In genomic region chr16:78346662-78347327, GRCm38 (mm10) we compare ENCODE assay signal across 11 mouse cellular contexts. TPM values are rescaled to one million over a fixed set of nuclear protein-coding genes. Genes with fewer than 3 reads are reported as not detected.
DNase-seq lines count a peak whose midpoint lies in the region; ATAC-seq and TF ChIP-seq lines count a peak whose summit lies in the region.
"Had no signal": no experiment of that assay in that cellular context is flagged by ENCODE, and none has a peak within 500 bp of the region (broad histone marks: within the 10 kb centered on the region; RNA-seq: fewer than 3 reads in every experiment).

No protein-coding gene starts in this region.

- H3K36me3 ChIP-seq in forebrain, embryonic 14.5 days (ENCODE audit: control insufficient read depth, insufficient read depth, low read length) = peaks cover 8% of the 10 kb centered on the region; the same call in 1 of the 2 replicates
- peaks cover 26% of the 10 kb centered on the region for H3K36me3 ChIP-seq in forebrain, embryonic 10.5 days (replicated peaks)
- peaks cover 11% of the 10 kb centered on the region; the same call in 1 of the 2 replicates for H3K36me3 ChIP-seq in hindbrain, embryonic 15.5 days
- peaks cover 22% of the 10 kb centered on the region for H3K36me3 ChIP-seq in hindbrain, embryonic 10.5 days
- no peaks in the 10 kb centered on the region for H3K36me3 ChIP-seq in lung, postnatal 0 days (ENCODE audit: insufficient read depth, low read length)
- no peaks in the 10 kb centered on the region for H3K36me3 ChIP-seq in splenic B cell, adult 2 months (ENCODE audit: control insufficient read depth, insufficient read depth, low read length, poor library complexity, severe bottlenecking)

- no peak overlapping the region for H3K9ac ChIP-seq in forebrain, embryonic 14.5 days (ENCODE audit: low read length)
- H3K9ac ChIP-seq in hindbrain, embryonic 15.5 days = no peak overlapping the region
- H3K9ac ChIP-seq in lung, postnatal 0 days (replicated peaks; ENCODE audit: low read depth) = no peak overlapping the region
- H3K9ac ChIP-seq: embryonic facial prominence, embryonic 12.5 days had no signal

- peak; percentile 16 for DNase-seq in forebrain, embryonic 14.5 days (ENCODE audit: low spot score)
- DNase-seq in forebrain, embryonic 10.5 days (ENCODE audit: extremely low spot score, low spot score) = no peak
- no peak for DNase-seq in hindbrain, embryonic 10.5 days (ENCODE audit: low spot score)
- DNase-seq in lung, postnatal 0 days (ENCODE audit: low spot score) = peak; percentile 50
- no peak for DNase-seq in lung, postnatal 25 days (ENCODE audit: low spot score)
- peak; percentile 3 for DNase-seq in splenic B cell, adult 2 months (ENCODE audit: low read depth, low spot score)
- DNase-seq: adrenal gland, postnatal 25 days; cerebellum, adult 2 months had no signal

- no peaks in the 10 kb centered on the region for H3K4me1 ChIP-seq in forebrain, embryonic 14.5 days (ENCODE audit: control insufficient read depth, insufficient read depth, low read length)
- H3K4me1 ChIP-seq in forebrain, embryonic 10.5 days = no peaks in the 10 kb centered on the region
- no peaks in the 10 kb centered on the region for H3K4me1 ChIP-seq in hindbrain, embryonic 15.5 days (replicated peaks)
- no peaks in the 10 kb centered on the region for H3K4me1 ChIP-seq in hindbrain, embryonic 10.5 days (replicated peaks)
- H3K4me1 ChIP-seq in lung, postnatal 0 days (ENCODE audit: insufficient read depth, low read depth, low read length) = no peaks in the 10 kb centered on the region

- WGBS in forebrain, embryonic 14.5 days = 87% methylated on average over 2 of the region's 2 CpGs
- 81% methylated on average over 2 of the region's 2 CpGs for WGBS in forebrain, embryonic 10.5 days
- 83% methylated on average over 2 of the region's 2 CpGs for WGBS in hindbrain, embryonic 15.5 days
- WGBS in hindbrain, embryonic 10.5 days = 85% methylated on average over 2 of the region's 2 CpGs
- WGBS in lung, postnatal 0 days = 71% methylated on average over 2 of the region's 2 CpGs

- no peak for ATAC-seq in forebrain, embryonic 14.5 days
- 0 out of 2 replicates have a peak, but pooled peaks have one; percentile 3 for ATAC-seq in hindbrain, embryonic 15.5 days (ENCODE audit: low FRiP score, low read depth)
- ATAC-seq in lung, postnatal 0 days = no peak; the same call in 1 of the 2 replicates
- ATAC-seq in megakaryocyte, adult 5-6 weeks (ENCODE audit: poor library complexity, severe bottlenecking) = no peak

- H3K27me3 ChIP-seq in forebrain, embryonic 14.5 days (replicated peaks; ENCODE audit: control insufficient read depth, insufficient read depth, low read length) = no peaks in the 10 kb centered on the region
- no peaks in the 10 kb centered on the region for H3K27me3 ChIP-seq in forebrain, embryonic 10.5 days (ENCODE audit: poor library complexity, severe bottlenecking)
- no peaks in the 10 kb centered on the region for H3K27me3 ChIP-seq in hindbrain, embryonic 15.5 days
- H3K27me3 ChIP-seq in hindbrain, embryonic 10.5 days (ENCODE audit: insufficient read depth, poor library complexity, severe bottlenecking) = no peaks in the 10 kb centered on the region
- H3K27me3 ChIP-seq in lung, postnatal 0 days (replicated peaks; ENCODE audit: insufficient read depth, low read length) = no peaks in the 10 kb centered on the region
- H3K27me3 ChIP-seq in splenic B cell, adult 2 months (ENCODE audit: control insufficient read depth, insufficient read depth, low read length, poor library complexity, severe bottlenecking) = no peaks in the 10 kb centered on the region
- H3K27me3 ChIP-seq: embryonic facial prominence, embryonic 12.5 days had no signal

- TF ChIP-seq EP300 in lung, postnatal 0 days (IDR thresholded peaks at IDR 0.05) = no peak

- H3K27ac ChIP-seq in forebrain, embryonic 14.5 days (ENCODE audit: low read depth, low read length) = no peak overlapping the region
- no peak overlapping the region for H3K27ac ChIP-seq in forebrain, embryonic 10.5 days
- H3K27ac ChIP-seq in hindbrain, embryonic 15.5 days (replicated peaks) = no peak overlapping the region
- H3K27ac ChIP-seq in hindbrain, embryonic 10.5 days = no peak overlapping the region
- no peak overlapping the region for H3K27ac ChIP-seq in lung, postnatal 0 days (ENCODE audit: low read length)
- H3K27ac ChIP-seq: embryonic facial prominence, embryonic 12.5 days had no signal

- H3K4me2 ChIP-seq in forebrain, embryonic 14.5 days (ENCODE audit: low read length) = no peak overlapping the region
- no peak overlapping the region for H3K4me2 ChIP-seq in hindbrain, embryonic 15.5 days
- no peak overlapping the region for H3K4me2 ChIP-seq in lung, postnatal 0 days (replicated peaks; ENCODE audit: low read depth, low read length)
- H3K4me2 ChIP-seq: embryonic facial prominence, embryonic 12.5 days had no signal

- no peaks in the 10 kb centered on the region for H3K9me3 ChIP-seq in forebrain, embryonic 14.5 days (replicated peaks; ENCODE audit: control insufficient read depth, low read length)
- H3K9me3 ChIP-seq in forebrain, embryonic 10.5 days = peaks cover 4% of the 10 kb centered on the region; the same call in 1 of the 2 replicates
- H3K9me3 ChIP-seq in hindbrain, embryonic 15.5 days = no peaks in the 10 kb centered on the region
- H3K9me3 ChIP-seq in hindbrain, embryonic 10.5 days = 0 out of 2 replicates have a peak, but pooled peaks cover 3% of the 10 kb centered on the region
- H3K9me3 ChIP-seq in lung, postnatal 0 days (ENCODE audit: low read length) = no peaks in the 10 kb centered on the region
- H3K9me3 ChIP-seq: embryonic facial prominence, embryonic 12.5 days had no signal

- H3K4me3 ChIP-seq in forebrain, embryonic 14.5 days (ENCODE audit: low read depth, low read length) = no peak overlapping the region
- no peak overlapping the region for H3K4me3 ChIP-seq in forebrain, embryonic 10.5 days
- H3K4me3 ChIP-seq in hindbrain, embryonic 15.5 days = no peak overlapping the region
- no peak overlapping the region for H3K4me3 ChIP-seq in hindbrain, embryonic 10.5 days
- no peak overlapping the region for H3K4me3 ChIP-seq in lung, postnatal 0 days (ENCODE audit: low read depth, low read length)
- H3K4me3 ChIP-seq: embryonic facial prominence, embryonic 12.5 days had no signal

- peak; percentile 40 for TF ChIP-seq CTCF in lung, postnatal 0 days (IDR thresholded peaks at IDR 0.05)

RNA-seq across cellular contexts. Expression of gene Btg3, which starts 30.2 kb away (rescaled TPM):
- 22.5 and 23.9 TPM in 2 replicates for polyA plus RNA-seq in forebrain, embryonic 14.5 days (2014; fragmentation: Nextera tagmentation; extraction: Ambion mirVana)
- polyA plus RNA-seq in forebrain, embryonic 10.5 days (2016; fragmentation: Nextera tagmentation; extraction: Ambion mirVana) = 39.1 and 40.2 TPM in 2 replicates
- polyA plus RNA-seq in hindbrain, embryonic 15.5 days (2015; fragmentation: Nextera tagmentation; extraction: Ambion mirVana) = 18.3 and 22.8 TPM in 2 replicates
- polyA plus RNA-seq in hindbrain, embryonic 10.5 days (2016; fragmentation: Nextera tagmentation; extraction: Ambion mirVana) = 39.9 and 42.1 TPM in 2 replicates
- polyA plus RNA-seq in lung, postnatal 0 days (2015; fragmentation: Nextera tagmentation; extraction: Ambion mirVana) = 209 and 242 TPM in 2 replicates
- total RNA-seq in megakaryocyte, adult 5-6 weeks (2015) = 9.9 and 11.5 TPM in 2 replicates
- total RNA-seq in megakaryocyte, adult 5-6 weeks (2017) = 3.9 and 4.0 TPM in 2 replicates

RNA-seq across cellular contexts. Expression of gene Cxadr, which starts 45.5 kb away (rescaled TPM):
- 105 and 122 TPM in 2 replicates for polyA plus RNA-seq in forebrain, embryonic 14.5 days (2014; fragmentation: Nextera tagmentation; extraction: Ambion mirVana)
- polyA plus RNA-seq in forebrain, embryonic 10.5 days (2016; fragmentation: Nextera tagmentation; extraction: Ambion mirVana) = 60.7 and 67.8 TPM in 2 replicates
- 144 TPM in 2 replicates for polyA plus RNA-seq in hindbrain, embryonic 15.5 days (2015; fragmentation: Nextera tagmentation; extraction: Ambion mirVana)
- polyA plus RNA-seq in hindbrain, embryonic 10.5 days (2016; fragmentation: Nextera tagmentation; extraction: Ambion mirVana) = 48.3 and 58.4 TPM in 2 replicates
- polyA plus RNA-seq in lung, postnatal 0 days (2015; fragmentation: Nextera tagmentation; extraction: Ambion mirVana) = 49.3 and 61.1 TPM in 2 replicates
- total RNA-seq in megakaryocyte, adult 5-6 weeks (2015) = not detected in 2 replicates
- 0.07 and 0.20 TPM in 2 replicates for total RNA-seq in megakaryocyte, adult 5-6 weeks (2017)

Comparison
In these comparisons a context has a peak if more than half of its experiments do, and no peak if none do; other contexts are left out.
1. DNase-seq: peak in forebrain, embryonic 14.5 days (single experiment), lung, postnatal 0 days (single experiment) and splenic B cell, adult 2 months (single experiment); none in forebrain, embryonic 10.5 days (single experiment), hindbrain, embryonic 10.5 days (single experiment) and lung, postnatal 25 days (single experiment).